Mouse (Mus musculus) stomach, postnatal 0 days (tissue): Measurements from ENCODE around the gene Creb1.

Experiments
- CTCF ChIP-seq: IDR thresholded peaks from 2 replicates; pipeline ENCODE4 v1.5.1; 2016; ENCODE audit warnings: antibody characterized with exemption, low read depth, mild to moderate bottlenecking, moderate library complexity
- EP300 ChIP-seq: optimal IDR thresholded peaks from 2 replicates; pipeline ENCODE3; 2016; ENCODE audit warnings: antibody characterized with exemption

DNA sequence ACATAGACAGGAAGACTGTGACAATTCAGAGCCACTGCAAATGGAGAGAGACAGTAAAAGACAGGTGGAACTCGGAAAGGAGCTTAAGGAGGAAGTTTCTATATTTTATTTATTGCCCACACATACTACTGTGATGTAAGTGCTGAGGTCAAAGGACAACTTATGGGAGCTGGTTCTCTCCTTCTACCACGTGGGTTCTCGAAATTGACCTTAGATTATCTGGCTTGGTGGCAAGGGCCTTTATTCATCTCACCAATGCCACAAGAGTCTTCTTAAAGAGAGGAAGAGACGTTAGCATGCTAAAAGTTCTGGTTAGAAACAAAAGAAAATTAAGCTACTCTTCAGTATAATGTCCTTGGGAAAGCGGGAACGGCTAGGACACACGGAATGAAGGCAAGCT, 897 bp upstream of the Creb1 start:
- no peak for TF ChIP-seq EP300
- TF ChIP-seq CTCF = no peak
